Mouse (Mus musculus) heart, embryonic 12.5 days (tissue): ENCODE results near the gene Cep112. TPM values are rescaled to one million over a fixed set of nuclear protein-coding genes. Genes with fewer than 3 reads are reported as not detected.

Source experiments
- ATAC-seq: fragments of 200-750 bp; cut with Nextera tagmentation; 2 replicates; pipeline ENCODE4 v1.8.0; 2017; ENCODE audit warnings: moderate TSS enrichment, moderate library complexity; ENCODE audit not compliant: insufficient number of reproducible peaks, low FRiP score
- H3K27ac ChIP-seq: fragments of 300-500 bp; sonication (generic); 2 replicates; pipeline ENCODE4 v1.5.1; 2016; ENCODE audit warnings: mild to moderate bottlenecking, moderate library complexity; ENCODE audit not compliant: poor library complexity, severe bottlenecking
- H3K27me3 ChIP-seq: fragments of 300-500 bp; sonication (generic); replicated peaks from 2 replicates; pipeline ENCODE4 v1.6.1; 2016; ENCODE audit warnings: mild to moderate bottlenecking, moderate library complexity
- H3K36me3 ChIP-seq: fragments of 300-500 bp; sonication (generic); 2 replicates; pipeline ENCODE4 v1.6.1; 2016; ENCODE audit warnings: mild to moderate bottlenecking, moderate library complexity
- H3K4me1 ChIP-seq: fragments of 300-500 bp; sonication (generic); replicated peaks from 2 replicates; pipeline ENCODE4 v1.6.1; 2016; ENCODE audit warnings: mild to moderate bottlenecking
- H3K4me2 ChIP-seq: fragments of 300-500 bp; sonication (generic); 2 replicates; pipeline ENCODE4 v1.6.1; 2016; ENCODE audit warnings: mild to moderate bottlenecking, moderate library complexity
- H3K4me3 ChIP-seq: fragments of 300-500 bp; sonication (generic); 2 replicates; pipeline ENCODE4 v1.5.1; 2016; ENCODE audit warnings: mild to moderate bottlenecking
- H3K9ac ChIP-seq: fragments of 300-500 bp; sonication (generic); 2 replicates; pipeline ENCODE4 v1.6.1; 2016; ENCODE audit warnings: mild to moderate bottlenecking, moderate library complexity
- H3K9me3 ChIP-seq: fragments of 300-500 bp; sonication (generic); replicated peaks from 2 replicates; pipeline ENCODE4 v1.6.1; 2016; ENCODE audit warnings: mild to moderate bottlenecking, moderate library complexity
- WGBS: fragments of 180-500 bp; shearing (Covaris S2); methylation state at CpG from one replicate; pipeline ENCODE4 v1.1.7; 2016; 5-methylcytosine and 5-hydroxymethylcytosine counted together
- polyA plus RNA-seq: library from polyadenylated mRNA; unstranded; fragments of >200 nt; fragmentation: Nextera tagmentation; extraction: Ambion mirVana; gene quantifications from 2 replicates; pipeline ENCODE4 v1.2.1, GENCODE M21; 2016

The Cep112 gene
- polyA plus RNA-seq, 1 experiment from 2014 or later = 7.9 TPM

DNA sequence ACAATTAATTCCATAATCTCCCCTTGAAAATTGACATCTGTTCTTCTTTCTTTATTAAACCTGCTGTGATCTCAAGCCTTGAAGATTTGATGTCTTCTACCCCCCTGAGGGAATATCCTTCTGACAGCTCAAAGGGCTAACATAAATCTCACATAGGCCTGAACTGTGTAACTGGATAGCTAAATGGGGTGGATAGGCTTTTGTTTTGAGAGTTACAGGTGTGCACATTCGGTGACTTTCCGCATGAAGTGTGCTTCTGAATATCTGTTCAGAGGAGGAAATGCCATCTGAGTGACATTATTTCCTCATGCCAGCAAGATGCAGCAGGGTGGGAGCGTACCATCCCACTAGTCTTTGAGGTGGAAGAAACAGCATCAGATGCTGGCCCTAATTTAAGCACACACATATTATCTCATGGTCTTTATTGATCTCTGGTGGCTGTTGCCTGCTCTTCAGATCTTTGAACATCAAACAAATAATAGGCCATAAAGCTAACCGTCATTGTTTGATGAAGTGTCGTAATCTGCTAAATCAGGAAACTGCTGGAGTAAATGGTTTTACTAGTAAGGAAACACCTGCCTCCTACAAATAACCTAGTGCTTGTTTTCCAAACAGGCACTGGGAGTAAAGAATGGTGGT lies 102.9 kb downstream of the Cep112 start:
- no peak for ATAC-seq
- 66% methylated on average over 5 of the region's 5 CpGs for WGBS
- no peak overlapping the region for H3K9ac ChIP-seq
- H3K27me3 ChIP-seq = no peaks in the 10 kb centered on the region
- no peaks in the 10 kb centered on the region for H3K4me1 ChIP-seq
- H3K4me3 ChIP-seq = no peak overlapping the region
- H3K4me2 ChIP-seq = no peak overlapping the region
- no peaks in the 10 kb centered on the region for H3K36me3 ChIP-seq
- no peaks in the 10 kb centered on the region for H3K9me3 ChIP-seq
- H3K27ac ChIP-seq = no peak overlapping the region

DNA sequence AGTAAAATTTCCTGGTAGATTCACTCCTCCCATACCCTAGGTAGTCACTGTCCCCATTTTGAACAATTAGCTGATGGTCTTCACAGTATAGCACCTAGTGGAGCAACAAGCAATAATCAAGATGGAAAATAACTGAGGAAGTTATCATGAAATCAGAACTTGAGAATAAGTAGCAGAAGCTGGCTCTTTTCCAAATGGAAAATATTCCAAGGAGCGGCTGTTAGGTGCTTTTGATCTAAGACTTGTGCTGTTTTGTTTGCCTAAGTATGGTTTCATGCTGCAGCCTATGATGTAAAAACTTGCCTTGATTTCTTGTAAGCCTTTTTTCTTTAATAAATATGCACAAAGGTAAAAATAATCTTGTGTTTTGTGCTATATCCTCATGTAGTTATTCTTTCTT lies 107.9 kb downstream of the Cep112 start:
- Histone ChIP-seq H3K9me3 (no peaks in the 10 kb centered on the region), H3K4me3 (no peak overlapping the region), H3K27ac (no peak overlapping the region), H3K4me1 (no peaks in the 10 kb centered on the region), H3K36me3 (no peaks in the 10 kb centered on the region), H3K27me3 (no peaks in the 10 kb centered on the region), H3K9ac (no peak overlapping the region), H3K4me2 (no peak overlapping the region)
- ATAC-seq = no peak
- WGBS = 67% methylated on average over 1 of the region's 1 CpGs

DNA sequence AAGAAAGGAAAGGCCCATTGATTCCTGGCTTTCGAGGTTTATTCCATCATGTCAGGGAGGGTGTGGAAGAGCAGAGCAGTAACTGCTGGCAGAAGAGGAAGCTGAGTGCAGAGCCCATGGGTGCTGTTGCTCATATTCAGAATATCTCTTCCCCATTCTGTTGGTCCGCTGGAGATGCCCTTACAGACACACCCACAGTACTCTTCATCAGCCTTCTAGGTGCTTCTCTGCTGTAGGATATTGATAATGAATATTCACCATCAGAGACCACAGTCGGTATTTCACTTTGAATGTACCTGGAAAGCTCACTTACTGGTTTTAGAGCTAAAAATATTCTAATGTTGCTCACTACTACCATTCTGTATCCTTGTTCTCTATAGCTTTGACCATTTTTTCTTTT lies 109.0 kb downstream of the Cep112 start:
- H3K27ac ChIP-seq = no peak overlapping the region
- no peak overlapping the region for H3K9ac ChIP-seq
- H3K27me3 ChIP-seq = no peaks in the 10 kb centered on the region
- no peak overlapping the region for H3K4me2 ChIP-seq
- WGBS = 81% methylated on average over 3 of the region's 3 CpGs
- no peaks in the 10 kb centered on the region for H3K4me1 ChIP-seq
- ATAC-seq = no peak
- H3K9me3 ChIP-seq = no peaks in the 10 kb centered on the region
- H3K4me3 ChIP-seq = no peak overlapping the region
- H3K36me3 ChIP-seq = no peaks in the 10 kb centered on the region

DNA sequence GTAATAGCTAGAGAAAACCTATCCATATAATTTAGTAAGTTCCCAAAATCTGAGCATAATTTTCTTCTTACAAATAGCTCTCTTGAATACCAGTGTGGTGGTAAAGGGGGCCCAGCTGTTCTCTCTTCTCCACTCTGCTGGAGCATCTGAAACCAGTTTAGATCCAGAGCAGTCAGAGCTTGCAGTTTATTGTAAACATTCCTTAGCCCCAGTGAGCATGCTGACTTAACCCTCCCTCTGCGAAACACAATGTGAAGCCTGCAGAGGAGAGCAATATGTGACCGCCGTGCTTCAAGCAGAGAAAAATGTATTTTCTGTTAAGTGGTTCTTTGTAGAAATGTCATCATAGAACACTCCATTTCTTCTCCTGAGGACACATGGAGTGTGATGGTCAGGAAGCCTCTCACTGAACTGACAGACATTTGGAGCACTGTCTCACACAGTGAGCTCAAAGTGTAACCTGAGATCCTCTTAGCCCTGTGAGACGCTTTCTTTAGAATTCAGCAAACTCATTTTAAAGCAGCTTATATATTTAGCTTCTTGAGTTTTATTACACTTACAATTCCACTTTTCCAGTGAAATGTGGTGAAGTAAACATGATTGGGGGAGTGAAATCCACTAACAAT lies 128.1 kb downstream of the Cep112 start:
- no peak overlapping the region for H3K27ac ChIP-seq
- no peak overlapping the region for H3K4me2 ChIP-seq
- 28% methylated on average over 4 of the region's 4 CpGs for WGBS
- ATAC-seq = no peak
- no peaks in the 10 kb centered on the region for H3K4me1 ChIP-seq
- no peak overlapping the region for H3K4me3 ChIP-seq
- no peaks in the 10 kb centered on the region for H3K27me3 ChIP-seq
- H3K9ac ChIP-seq = no peak overlapping the region
- no peaks in the 10 kb centered on the region for H3K36me3 ChIP-seq
- no peaks in the 10 kb centered on the region for H3K9me3 ChIP-seq

DNA sequence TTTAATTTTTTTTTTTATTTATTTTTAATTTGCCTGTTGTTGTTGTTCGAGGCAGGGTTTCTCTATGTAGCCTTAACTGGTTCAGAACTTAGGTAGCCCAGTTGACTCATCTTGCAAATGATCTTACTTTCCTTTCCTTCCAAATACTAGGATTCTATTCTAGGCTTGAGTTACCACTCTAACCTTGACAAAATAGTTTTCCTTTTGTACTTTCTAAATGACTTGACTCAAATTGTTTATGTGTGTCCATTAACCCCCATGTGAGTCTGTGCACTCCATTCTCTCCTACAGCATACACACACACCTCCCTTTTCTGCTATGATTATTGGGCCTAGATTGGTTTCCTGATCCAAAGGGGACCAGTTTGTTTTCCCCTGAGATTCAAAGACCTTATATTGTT lies 128.9 kb downstream of the Cep112 start:
- Histone ChIP-seq H3K9me3 (no peaks in the 10 kb centered on the region), H3K4me3 (no peak overlapping the region), H3K4me2 (no peak overlapping the region), H3K27ac (no peak overlapping the region), H3K27me3 (no peaks in the 10 kb centered on the region), H3K36me3 (no peaks in the 10 kb centered on the region), H3K9ac (no peak overlapping the region), H3K4me1 (no peaks in the 10 kb centered on the region)
- 80% methylated on average over 1 of the region's 1 CpGs for WGBS
- ATAC-seq = no peak

DNA sequence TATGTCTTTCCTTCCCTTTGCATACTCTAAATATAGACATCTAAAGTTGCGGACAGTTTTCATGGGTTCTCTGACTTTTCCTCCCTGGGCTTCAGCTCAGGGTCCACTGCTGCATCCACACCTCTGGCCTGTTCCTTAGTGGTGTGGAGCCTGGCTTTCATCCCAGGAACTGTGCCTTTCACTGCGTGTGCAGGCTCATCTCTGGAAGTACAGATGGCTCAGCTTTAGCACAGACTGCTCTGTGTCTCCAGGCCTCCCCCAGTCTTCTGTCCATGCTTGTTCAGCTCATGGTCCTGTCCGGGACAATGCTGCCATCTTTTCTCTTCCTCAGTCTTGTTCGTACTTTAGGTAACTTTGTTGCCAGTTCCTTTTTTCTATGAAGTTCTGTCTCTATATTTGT lies 133.6 kb downstream of the Cep112 start:
- Histone ChIP-seq H3K9me3 (no peaks in the 10 kb centered on the region), H3K36me3 (no peaks in the 10 kb centered on the region), H3K9ac (no peak overlapping the region), H3K27ac (no peak overlapping the region), H3K27me3 (no peaks in the 10 kb centered on the region), H3K4me1 (no peaks in the 10 kb centered on the region), H3K4me2 (no peak overlapping the region), H3K4me3 (no peak overlapping the region)
- 72% methylated on average over 4 of the region's 4 CpGs for WGBS
- no peak for ATAC-seq

DNA sequence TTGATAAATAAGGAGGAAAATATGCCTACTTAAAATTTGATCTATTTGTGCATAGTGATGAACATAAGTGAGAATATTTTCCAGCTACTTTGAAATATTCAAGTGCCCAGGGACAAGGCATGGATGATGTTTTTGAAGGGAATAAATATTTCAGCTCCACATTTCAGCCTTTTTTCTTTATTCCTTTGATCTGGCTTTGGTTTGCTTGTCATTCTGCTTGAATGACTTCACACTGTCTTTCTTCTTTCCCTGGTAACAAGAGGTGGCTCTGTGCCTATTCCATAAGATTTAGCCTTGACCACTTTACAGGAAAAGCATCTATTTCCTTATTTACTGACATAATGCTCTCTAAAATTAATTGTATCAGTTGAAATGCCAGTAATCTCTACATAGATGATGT lies 134.5 kb downstream of the Cep112 start:
- H3K4me2 ChIP-seq = no peak overlapping the region
- H3K9ac ChIP-seq = no peak overlapping the region
- no peak for ATAC-seq
- no peaks in the 10 kb centered on the region for H3K9me3 ChIP-seq
- H3K4me1 ChIP-seq = no peaks in the 10 kb centered on the region
- no peak overlapping the region for H3K27ac ChIP-seq
- no peak overlapping the region for H3K4me3 ChIP-seq
- no peaks in the 10 kb centered on the region for H3K36me3 ChIP-seq
- H3K27me3 ChIP-seq = no peaks in the 10 kb centered on the region

DNA sequence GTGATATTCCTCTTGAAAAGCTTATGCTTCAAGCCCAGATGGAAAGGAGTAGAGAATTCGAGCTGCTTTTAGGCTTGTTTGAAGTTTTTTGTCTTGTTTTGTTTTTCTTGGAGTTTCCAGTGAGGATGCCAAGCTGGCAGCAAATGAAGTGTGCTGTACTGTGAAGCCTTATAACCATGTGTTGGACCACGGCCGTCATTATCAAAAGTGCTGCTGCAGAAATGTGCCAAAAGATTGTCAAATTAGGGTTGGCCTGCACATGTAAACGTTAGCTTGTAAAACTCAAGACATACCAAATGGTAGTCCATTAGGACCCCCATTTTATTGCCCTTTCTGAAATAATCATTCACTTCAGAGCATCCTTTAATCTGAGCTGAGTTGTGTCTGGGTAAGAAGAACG lies 137.1 kb downstream of the Cep112 start:
- Histone ChIP-seq H3K27me3 (no peaks in the 10 kb centered on the region), H3K4me3 (no peak overlapping the region), H3K36me3 (no peaks in the 10 kb centered on the region), H3K9ac (no peak overlapping the region), H3K27ac (no peak overlapping the region), H3K4me1 (no peaks in the 10 kb centered on the region), H3K9me3 (no peaks in the 10 kb centered on the region), H3K4me2 (no peak overlapping the region)
- no peak for ATAC-seq
- WGBS = 58% methylated on average over 5 of the region's 5 CpGs

DNA sequence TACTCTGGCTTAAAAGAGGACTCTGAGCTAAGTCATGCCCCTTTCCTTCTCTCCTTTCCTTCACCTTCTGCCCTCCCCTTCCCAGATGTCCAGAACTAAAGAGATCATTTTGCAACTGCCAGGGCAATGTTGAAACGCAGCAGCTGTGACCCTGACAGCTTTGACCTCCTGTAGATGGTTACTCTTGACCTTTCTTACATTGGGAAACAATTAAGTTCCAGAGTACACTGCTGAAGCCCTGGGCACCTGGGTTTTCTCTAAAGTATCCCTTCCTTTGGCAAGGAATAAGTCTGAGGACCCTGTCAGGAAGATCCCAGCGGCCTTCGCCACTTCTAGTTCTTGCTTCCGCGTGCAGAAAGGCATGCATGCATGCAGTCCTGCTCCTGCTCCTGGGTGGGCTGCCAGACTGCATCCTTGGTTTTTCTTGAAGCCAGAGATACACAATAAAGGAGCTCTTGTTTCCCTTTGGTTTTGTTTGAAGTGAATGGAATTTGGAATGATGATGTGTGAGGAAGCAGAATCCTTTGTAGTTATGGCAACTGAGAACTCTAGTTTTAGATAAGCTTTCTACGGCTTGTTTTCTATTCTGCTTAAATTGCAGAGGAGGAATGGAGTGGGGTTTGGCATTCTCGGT lies 161.7 kb downstream of the Cep112 start:
- Histone ChIP-seq H3K27me3 (no peaks in the 10 kb centered on the region), H3K9ac (no peak overlapping the region), H3K36me3 (no peaks in the 10 kb centered on the region), H3K4me1 (no peaks in the 10 kb centered on the region), H3K4me2 (no peak overlapping the region), H3K9me3 (no peaks in the 10 kb centered on the region), H3K4me3 (no peak overlapping the region), H3K27ac (no peak overlapping the region)
- no peak for ATAC-seq
- 54% methylated on average over 7 of the region's 7 CpGs for WGBS

DNA sequence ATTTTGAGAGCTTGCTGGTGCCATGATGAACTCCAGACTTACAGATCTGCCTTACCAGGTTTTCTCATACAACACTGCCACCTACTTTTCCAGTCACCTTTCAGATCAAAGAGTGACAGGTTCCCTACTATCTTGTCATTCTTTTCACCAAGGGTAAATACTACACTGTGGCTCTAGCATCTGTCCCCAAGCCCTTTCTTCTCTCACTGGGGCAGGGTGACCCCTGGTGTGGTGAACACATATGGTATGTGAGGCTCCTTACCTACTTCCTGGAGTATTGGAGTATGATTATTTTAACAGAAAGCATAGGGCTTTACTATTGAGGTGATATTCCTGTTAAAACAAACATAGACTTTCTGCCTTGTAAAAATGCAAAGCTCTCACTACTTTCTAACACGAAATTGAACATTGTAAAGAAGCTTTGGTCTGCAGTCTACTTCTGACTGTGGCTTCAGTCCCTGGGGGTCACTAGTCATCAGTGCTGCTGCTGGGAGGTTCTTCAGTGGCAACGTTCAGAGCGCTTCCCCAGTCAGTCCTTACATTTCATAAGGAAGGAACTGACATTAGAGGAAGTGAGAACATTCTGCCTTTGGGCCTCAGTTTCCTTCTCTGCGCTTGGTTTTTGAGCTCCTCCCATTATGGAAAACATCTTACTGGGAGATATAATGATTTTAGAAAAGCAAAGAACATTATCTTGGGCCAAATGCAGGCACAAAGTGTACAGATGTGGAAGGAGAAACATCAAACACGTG lies 168.4 kb downstream of the Cep112 start:
- no peaks in the 10 kb centered on the region for H3K27me3 ChIP-seq
- 50% methylated on average over 5 of the region's 5 CpGs for WGBS
- no peak overlapping the region for H3K4me3 ChIP-seq
- H3K4me1 ChIP-seq = no peaks in the 10 kb centered on the region
- H3K27ac ChIP-seq = no peak overlapping the region
- no peak overlapping the region for H3K4me2 ChIP-seq
- H3K36me3 ChIP-seq = no peaks in the 10 kb centered on the region
- no peak for ATAC-seq
- H3K9me3 ChIP-seq = no peaks in the 10 kb centered on the region
- no peak overlapping the region for H3K9ac ChIP-seq

DNA sequence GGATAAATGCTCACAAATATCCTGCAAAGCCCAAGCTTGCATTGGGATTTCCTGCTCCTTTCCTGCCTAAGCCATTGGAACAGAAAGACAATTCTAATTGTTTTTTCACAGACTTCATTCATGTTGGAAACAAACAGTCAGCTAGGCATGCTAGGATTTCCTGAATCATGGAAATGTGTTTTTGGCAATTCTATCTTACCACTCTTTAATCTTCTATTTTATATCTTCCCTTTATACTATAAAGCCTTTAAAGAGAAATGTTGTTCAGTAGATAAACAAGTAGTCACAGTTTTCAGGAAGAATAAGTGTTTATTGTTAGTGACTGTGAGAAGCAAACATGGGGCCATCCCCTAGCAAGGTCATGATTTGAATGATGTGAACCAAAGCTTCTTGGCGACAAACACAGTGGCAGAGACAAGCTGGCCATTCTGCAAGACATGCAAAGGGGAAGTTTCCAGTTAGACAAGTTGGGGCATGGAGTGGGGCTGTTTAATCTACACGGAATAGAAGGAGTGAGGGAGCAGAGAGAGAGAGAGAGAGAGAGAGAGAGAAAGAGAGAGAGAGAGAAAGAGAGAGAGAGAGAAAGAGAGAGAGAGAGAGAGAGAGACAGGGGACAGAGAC lies 169.1 kb downstream of the Cep112 start:
- H3K4me2 ChIP-seq = no peak overlapping the region
- WGBS = 64% methylated on average over 2 of the region's 2 CpGs
- no peak overlapping the region for H3K4me3 ChIP-seq
- H3K27me3 ChIP-seq = no peaks in the 10 kb centered on the region
- no peak overlapping the region for H3K27ac ChIP-seq
- H3K36me3 ChIP-seq = no peaks in the 10 kb centered on the region
- H3K4me1 ChIP-seq = no peaks in the 10 kb centered on the region
- no peak for ATAC-seq
- H3K9me3 ChIP-seq = no peaks in the 10 kb centered on the region
- no peak overlapping the region for H3K9ac ChIP-seq
